Mouse (Mus musculus) hindbrain, embryonic 14.5 days (tissue): Measurements from ENCODE around the gene AI854703. TPM values are rescaled to one million over a fixed set of nuclear protein-coding genes. Genes with fewer than 3 reads are reported as not detected.
A peak's percentile ranks its signal among the peaks of the same experiment; 100 is the strongest.

Source experiments
- ATAC-seq: fragments of 200-750 bp; cut with Nextera tagmentation; 2 replicates; pipeline ENCODE4 v1.8.0; 2017; ENCODE audit warnings: moderate number of reproducible peaks, mild to moderate bottlenecking, moderate TSS enrichment, moderate library complexity; ENCODE audit not compliant: low FRiP score
- DNase-seq: peaks from one replicate; pipeline ENCODE4 v3.0.0-alpha.2; 2015; ENCODE audit warnings: low spot score
- H3K27ac ChIP-seq: fragments of 300-500 bp; sonication (generic); 2 replicates; pipeline ENCODE4 v1.5.1; 2014; ENCODE audit warnings: mild to moderate bottlenecking, moderate library complexity
- H3K27me3 ChIP-seq: fragments of 300-500 bp; sonication (generic); 2 replicates; pipeline ENCODE4 v1.6.1; 2014; ENCODE audit warnings: mild to moderate bottlenecking, low read length, mixed read lengths; ENCODE audit not compliant: control insufficient read depth, insufficient read depth
- H3K36me3 ChIP-seq: fragments of 300-500 bp; sonication (generic); replicated peaks from 2 replicates; pipeline ENCODE4 v1.6.1; 2014; ENCODE audit not compliant: control insufficient read depth, insufficient read depth
- H3K4me1 ChIP-seq: fragments of 300-500 bp; sonication (generic); replicated peaks from 2 replicates; pipeline ENCODE4 v1.6.1; 2014; ENCODE audit warnings: antibody characterized with exemption, low read length, mixed read lengths; ENCODE audit not compliant: control insufficient read depth, insufficient read depth
- H3K4me2 ChIP-seq: fragments of 300-500 bp; sonication (generic); replicated peaks from 2 replicates; pipeline ENCODE4 v1.6.1; 2014; ENCODE audit warnings: mild to moderate bottlenecking, moderate library complexity
- H3K4me3 ChIP-seq: fragments of 300-500 bp; sonication (generic); replicated peaks from 2 replicates; pipeline ENCODE4 v1.5.1; 2014; ENCODE audit warnings: mild to moderate bottlenecking, low read length
- H3K9ac ChIP-seq: fragments of 300-500 bp; sonication (generic); 2 replicates; pipeline ENCODE4 v1.6.1; 2014
- H3K9me3 ChIP-seq: fragments of 300-500 bp; sonication (generic); 2 replicates; pipeline ENCODE4 v1.6.1; 2016; ENCODE audit warnings: low read length; ENCODE audit not compliant: control insufficient read depth
- WGBS: fragments of 180-500 bp; shearing (Covaris S2); extraction: QIAGEN DNeasy Blood & Tissue Kit; methylation state at CpG from one replicate; pipeline ENCODE4 v1.1.7; 2014; 5-methylcytosine and 5-hydroxymethylcytosine counted together
- polyA plus RNA-seq: library from polyadenylated mRNA; unstranded; fragments of >200 nt; fragmentation: Nextera tagmentation; extraction: Ambion mirVana; gene quantifications from 2 replicates; pipeline ENCODE4 v1.2.1, GENCODE M21; 2014

The AI854703 gene
- polyA plus RNA-seq, 1 experiment from 2014 or later = 23.1 TPM

DNA sequence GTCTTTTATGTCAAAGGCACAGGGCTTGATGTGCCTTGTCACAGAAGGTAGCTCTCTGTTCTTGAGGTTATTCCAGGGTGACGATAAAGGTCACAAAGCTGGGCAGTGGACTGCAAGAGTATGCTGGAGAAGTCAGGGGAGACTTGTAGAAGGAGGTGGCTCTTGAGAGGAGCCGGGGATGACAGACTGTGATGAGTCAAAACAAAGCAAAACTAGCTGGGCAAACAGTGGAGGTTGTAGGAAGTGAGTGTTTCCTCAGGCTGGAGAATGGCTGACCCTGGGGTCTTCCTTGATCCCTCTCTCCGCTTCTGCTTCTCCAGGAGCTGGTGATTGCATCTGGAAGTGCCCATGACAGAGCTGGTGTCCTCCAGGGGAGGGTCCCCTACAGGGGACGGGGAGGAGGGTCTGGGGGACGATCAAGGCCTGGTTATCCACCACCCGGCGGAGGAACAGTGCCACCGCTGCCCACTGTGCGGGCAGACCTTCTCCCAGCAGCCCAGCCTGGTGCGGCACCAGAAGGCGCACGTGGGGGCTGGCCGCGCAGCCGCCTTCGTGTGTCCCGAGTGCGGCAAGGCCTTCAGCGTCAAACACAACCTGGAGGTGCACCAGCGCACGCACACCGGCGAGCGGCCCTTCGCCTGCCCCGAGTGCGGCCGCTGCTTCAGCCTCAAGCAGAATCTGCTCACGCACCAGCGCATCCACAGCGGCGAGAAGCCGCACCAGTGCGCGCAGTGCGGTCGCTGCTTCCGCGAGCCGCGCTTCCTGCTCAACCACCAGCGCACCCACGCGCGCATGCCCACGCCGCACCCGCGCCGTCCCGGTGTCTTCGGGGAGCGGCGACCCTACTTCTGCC is 2.5 kb downstream of the AI854703 start:
- peak overlapping the region; percentile 64 for H3K9ac ChIP-seq
- 5% methylated on average over 54 of the region's 54 CpGs for WGBS
- H3K9me3 ChIP-seq = no peaks in the 10 kb centered on the region
- H3K4me3 ChIP-seq = peak overlapping the region; percentile 44
- ATAC-seq (peak; percentile 64), DNase-seq (peak; percentile 31)
- peak overlapping the region; percentile 87 for H3K4me2 ChIP-seq
- H3K27ac ChIP-seq = peak overlapping the region; percentile 49; the same call in 1 of the 2 replicates
- peaks cover 12% of the 10 kb centered on the region for H3K4me1 ChIP-seq
- H3K27me3 ChIP-seq = peaks cover 18% of the 10 kb centered on the region
- no peaks in the 10 kb centered on the region for H3K36me3 ChIP-seq

GRCm38 (mm10) chr6:48629661-48630034 is 3.1 kb downstream of the AI854703 start:
- WGBS = 21% methylated on average over 13 of the region's 13 CpGs
- H3K9ac ChIP-seq = peak overlapping the region; percentile 64
- no peaks in the 10 kb centered on the region for H3K36me3 ChIP-seq
- H3K27me3 ChIP-seq = peaks cover 18% of the 10 kb centered on the region
- ATAC-seq (no peak; the same call in 1 of the 2 replicates), DNase-seq (no peak)
- peaks cover 12% of the 10 kb centered on the region for H3K4me1 ChIP-seq
- H3K27ac ChIP-seq = peak overlapping the region; percentile 49; the same call in 1 of the 2 replicates
- peak overlapping the region; percentile 44 for H3K4me3 ChIP-seq
- H3K9me3 ChIP-seq = no peaks in the 10 kb centered on the region
- H3K4me2 ChIP-seq = peak overlapping the region; percentile 87

- H3K4me1 ChIP-seq = peaks cover 12% of the 10 kb centered on the region
- H3K9me3 ChIP-seq = no peaks in the 10 kb centered on the region
- DNase-seq (no peak), ATAC-seq (no peak)
- no peak overlapping the region for H3K9ac ChIP-seq
- no peak overlapping the region for H3K4me2 ChIP-seq
- WGBS = 94% methylated on average over 8 of the region's 8 CpGs
- H3K27ac ChIP-seq = no peak overlapping the region
- H3K27me3 ChIP-seq = peaks cover 15% of the 10 kb centered on the region
- H3K4me3 ChIP-seq = no peak overlapping the region
- H3K36me3 ChIP-seq = no peaks in the 10 kb centered on the region
These were observed 4.3 kb downstream of the AI854703 start for GRCm38 (mm10) chr6:48630831-48631230.

- Histone ChIP-seq H3K27me3 (no peaks in the 10 kb centered on the region), H3K4me3 (no peak overlapping the region), H3K9me3 (no peaks in the 10 kb centered on the region), H3K4me2 (no peak overlapping the region), H3K4me1 (0 out of 2 replicates have a peak, but pooled peaks cover under 1% of the 10 kb centered on the region), H3K36me3 (no peaks in the 10 kb centered on the region), H3K9ac (no peak overlapping the region), H3K27ac (no peak overlapping the region)
- WGBS = 85% methylated on average over 2 of the region's 2 CpGs
- DNase-seq (no peak), ATAC-seq (no peak)
These were observed 8.5 kb downstream of the AI854703 start for GRCm38 (mm10) chr6:48635105-48635504.

- H3K4me2 ChIP-seq = no peak overlapping the region
- no peak overlapping the region for H3K4me3 ChIP-seq
- no peak overlapping the region for H3K9ac ChIP-seq
- DNase-seq (no peak), ATAC-seq (no peak)
- 33% methylated on average over 6 of the region's 6 CpGs for WGBS
- H3K27ac ChIP-seq = no peak overlapping the region
- no peaks in the 10 kb centered on the region for H3K27me3 ChIP-seq
- no peaks in the 10 kb centered on the region for H3K36me3 ChIP-seq
- H3K4me1 ChIP-seq = no peaks in the 10 kb centered on the region
- H3K9me3 ChIP-seq = no peaks in the 10 kb centered on the region
These were observed 10.0 kb downstream of the AI854703 start for GRCm38 (mm10) chr6:48636515-48636914.

DNA sequence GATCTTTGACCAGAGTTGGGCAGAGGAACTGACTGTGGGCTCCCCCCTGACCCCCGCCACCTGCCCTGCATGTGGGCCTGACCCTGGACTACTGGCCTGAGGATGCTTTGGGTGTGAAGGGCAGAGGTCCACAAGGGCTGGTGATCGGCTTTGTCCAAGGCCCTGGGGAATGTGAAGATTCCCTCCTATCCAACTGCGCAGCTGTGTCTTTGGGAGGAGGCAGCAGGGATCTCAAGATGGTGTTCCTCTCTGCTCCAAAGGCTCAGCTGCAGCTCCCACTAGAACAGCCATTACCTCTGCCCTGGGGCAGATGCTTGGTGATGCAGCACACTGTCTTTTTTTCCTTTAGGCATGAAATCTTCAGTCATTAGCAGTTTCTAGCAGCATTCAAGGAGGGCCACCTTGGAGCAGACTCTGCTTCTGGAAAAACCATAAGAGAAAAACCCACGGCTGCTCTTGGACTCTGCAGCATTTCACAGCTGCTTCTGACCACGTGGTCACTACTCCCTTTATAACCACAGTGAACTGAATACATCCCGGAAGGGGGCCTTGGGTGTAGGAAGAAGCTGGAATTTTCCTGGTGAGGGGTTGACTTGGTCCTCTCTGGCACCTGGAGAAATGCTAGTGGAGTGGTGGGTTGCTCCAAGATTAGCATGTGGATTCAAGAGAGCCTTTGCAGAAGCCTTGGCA is 11.4 kb downstream of the AI854703 start:
- ATAC-seq (no peak), DNase-seq (no peak)
- Histone ChIP-seq H3K36me3 (no peaks in the 10 kb centered on the region), H3K9ac (no peak overlapping the region), H3K27ac (no peak overlapping the region), H3K4me1 (no peaks in the 10 kb centered on the region), H3K9me3 (no peaks in the 10 kb centered on the region), H3K4me2 (no peak overlapping the region), H3K27me3 (no peaks in the 10 kb centered on the region), H3K4me3 (no peak overlapping the region)
- 67% methylated on average over 6 of the region's 6 CpGs for WGBS

DNA sequence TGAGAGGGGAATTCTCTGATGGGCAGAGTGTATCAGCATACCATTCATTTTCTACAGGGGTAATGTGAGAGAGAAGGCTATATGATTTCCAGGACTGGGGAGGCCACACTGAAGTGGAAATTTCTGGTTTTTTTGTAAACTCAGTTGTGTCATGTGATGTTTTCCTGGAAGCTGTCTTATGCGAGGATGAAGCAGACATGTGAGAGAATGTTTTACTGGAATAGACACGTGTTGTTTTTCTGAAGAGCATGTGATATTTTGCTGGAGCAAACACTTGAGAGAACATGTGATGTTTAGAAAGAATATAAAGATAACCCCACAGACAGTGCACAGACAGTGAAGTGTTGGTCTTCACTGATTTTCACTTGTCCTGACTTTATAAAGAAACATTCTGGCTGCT is 12.0 kb downstream of the AI854703 start:
- no peaks in the 10 kb centered on the region for H3K36me3 ChIP-seq
- 77% methylated on average over 2 of the region's 2 CpGs for WGBS
- H3K4me3 ChIP-seq = no peak overlapping the region
- H3K4me1 ChIP-seq = no peaks in the 10 kb centered on the region
- DNase-seq (no peak), ATAC-seq (no peak)
- H3K9ac ChIP-seq = no peak overlapping the region
- H3K27ac ChIP-seq = no peak overlapping the region
- H3K4me2 ChIP-seq = no peak overlapping the region
- H3K27me3 ChIP-seq = no peaks in the 10 kb centered on the region
- no peaks in the 10 kb centered on the region for H3K9me3 ChIP-seq

GRCm38 (mm10) chr6:48641391-48641790 is 14.8 kb downstream of the AI854703 start:
- no peak overlapping the region for H3K4me3 ChIP-seq
- WGBS = 82% methylated on average over 6 of the region's 6 CpGs
- no peaks in the 10 kb centered on the region for H3K9me3 ChIP-seq
- DNase-seq (no peak), ATAC-seq (no peak)
- no peaks in the 10 kb centered on the region for H3K36me3 ChIP-seq
- no peak overlapping the region for H3K4me2 ChIP-seq
- no peaks in the 10 kb centered on the region for H3K4me1 ChIP-seq
- no peaks in the 10 kb centered on the region for H3K27me3 ChIP-seq
- H3K9ac ChIP-seq = no peak overlapping the region
- no peak overlapping the region for H3K27ac ChIP-seq

- no peaks in the 10 kb centered on the region for H3K27me3 ChIP-seq
- 22% methylated on average over 4 of the region's 4 CpGs for WGBS
These were observed 16.3 kb downstream of the AI854703 start for GRCm38 (mm10) chr6:48642764-48643292.

More at GRCm38 (mm10) chr6:48642764-48643292, 16.3 kb downstream of the AI854703 start:
- H3K4me2 ChIP-seq = no peak overlapping the region
- no peak overlapping the region for H3K4me3 ChIP-seq
- H3K9ac ChIP-seq = no peak overlapping the region
- no peak overlapping the region for H3K27ac ChIP-seq
- ATAC-seq (no peak), DNase-seq (peak; percentile 85)
- no peaks in the 10 kb centered on the region for H3K36me3 ChIP-seq
- no peaks in the 10 kb centered on the region for H3K9me3 ChIP-seq
- H3K4me1 ChIP-seq = no peaks in the 10 kb centered on the region
